Mouse (Mus musculus): ENCODE measurements around the gene Acad9.

DNA sequence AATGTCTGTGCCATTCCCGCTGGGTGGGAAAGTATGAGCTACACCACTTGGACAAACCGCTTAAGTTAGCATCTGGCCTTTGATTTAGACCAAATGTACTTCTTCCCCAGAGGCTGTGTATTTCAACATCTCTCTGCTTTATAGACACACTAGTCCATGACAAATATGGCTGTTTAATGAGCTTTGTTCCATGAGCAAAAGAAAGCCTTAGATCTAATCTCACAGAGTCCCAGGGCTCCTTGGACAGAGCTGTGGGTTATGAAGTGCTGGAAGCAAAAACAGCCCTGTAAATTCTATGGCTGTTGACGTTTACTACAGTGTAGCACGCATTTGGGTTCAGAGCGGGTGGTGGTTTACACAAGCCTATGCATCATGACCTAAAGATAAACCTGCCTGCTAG is 15.0 kb downstream of the Acad9 start:
- TF ChIP-seq CHD2 (IDR thresholded peaks at IDR 0.05; ENCODE audit: low read length), result no peak
- no peak for TF ChIP-seq UBTF (IDR thresholded peaks at IDR 0.05; ENCODE audit: borderline replicate concordance, insufficient read depth, low read depth, low read length)
- no peak for TF ChIP-seq MYB (IDR thresholded peaks at IDR 0.05; ENCODE audit: low read depth, low read length)
- TF ChIP-seq ZKSCAN1 (IDR thresholded peaks at IDR 0.05; ENCODE audit: low read depth, low read length), result no peak
- no peak for TF ChIP-seq POLR2A (IDR thresholded peaks at IDR 0.05; ENCODE audit: control insufficient read depth in 1 of 2, insufficient read depth in 1 of 2, low read depth in 1 of 2, low read length in 2 of 2, poor library complexity in 1 of 2)
- no peak for TF ChIP-seq CHD1 (IDR thresholded peaks at IDR 0.05; ENCODE audit: low read depth, low read length)
- no peak for TF ChIP-seq CTCF (IDR thresholded peaks at IDR 0.05 in 2 of 3, conservative IDR thresholded peaks at IDR 0.05 in 1 of 3; ENCODE audit: control insufficient read depth in 1 of 3, insufficient read depth in 1 of 3, low read depth in 2 of 3, low read length in 3 of 3, poor library complexity in 1 of 3, severe bottlenecking in 1 of 3)
- TF ChIP-seq NELFE (IDR thresholded peaks at IDR 0.05; ENCODE audit: low read depth, low read length), result no peak
- no peak for TF ChIP-seq GATA1 (IDR thresholded peaks at IDR 0.05; ENCODE audit: low read depth, low read length)
- TF ChIP-seq EP300 (IDR thresholded peaks at IDR 0.05; ENCODE audit: low read depth in 1 of 2, low read length in 2 of 2), result no peak
- TF ChIP-seq BHLHE40 (IDR thresholded peaks at IDR 0.05; ENCODE audit: borderline replicate concordance, low read depth, low read length), result no peak
